ENCODE assay signal across 14 mouse cellular contexts in the genomic region with DNA sequence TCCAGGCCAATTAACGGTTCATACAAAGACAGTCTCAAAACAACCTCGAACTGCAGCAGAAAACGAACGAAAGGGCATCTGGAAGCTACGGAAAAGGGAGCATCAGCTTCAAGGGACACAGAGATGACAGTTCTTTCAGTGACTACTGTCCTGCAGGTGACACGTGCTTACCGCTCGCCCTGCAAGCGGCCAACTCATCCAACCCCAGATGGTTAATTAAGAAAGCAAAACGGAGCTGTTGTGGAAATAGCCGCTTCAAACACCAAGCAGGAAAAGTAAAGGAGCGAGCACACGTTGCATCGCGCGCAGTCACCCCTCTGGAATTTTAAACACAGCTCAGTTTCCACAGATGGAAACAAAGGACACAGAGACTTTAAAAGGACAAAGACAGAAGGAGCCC. TPM values are rescaled to one million over a fixed set of nuclear protein-coding genes. Genes with fewer than 3 reads are reported as not detected.
DNase-seq lines count a peak whose midpoint lies in the region; ATAC-seq and TF ChIP-seq lines count a peak whose summit lies in the region.
"Had no signal": no experiment of that assay in that cellular context is flagged by ENCODE, and none has a peak within 500 bp of the region (broad histone marks: within the 10 kb centered on the region; RNA-seq: fewer than 3 reads in every experiment).

No protein-coding gene starts in this region.

- no peak for DNase-seq in hindbrain, embryonic 11.5 days (ENCODE audit: low spot score)
- no peak for DNase-seq in hindbrain, embryonic 14.5 days (ENCODE audit: low spot score)
- DNase-seq in Muller cell, postnatal 12 days (ENCODE audit: inconsistent ontology term): peak; percentile 68
- no peak for DNase-seq in thymus, adult 18-20 months
- DNase-seq in lung, adult 2 months: no peak
- DNase-seq: gastrocnemius, postnatal 36 days; liver, postnatal 0 days; midbrain, embryonic 14.5 days; right cerebral cortex, postnatal 14 days had no signal

- H3K4me1 ChIP-seq in hindbrain, embryonic 11.5 days (replicated peaks; ENCODE audit: control insufficient read depth, insufficient read depth, low read length): peaks cover 7% of the 10 kb centered on the region
- H3K4me1 ChIP-seq in hindbrain, embryonic 14.5 days (replicated peaks; ENCODE audit: control insufficient read depth, insufficient read depth, low read length): peaks cover 15% of the 10 kb centered on the region
- no peaks in the 10 kb centered on the region; the same call in 1 of the 2 replicates for H3K4me1 ChIP-seq in cortical plate, adult 2 months (ENCODE audit: control insufficient read depth, insufficient read depth, low read length)
- peaks cover 7% of the 10 kb centered on the region; the same call in 1 of the 2 replicates for H3K4me1 ChIP-seq in lung, adult 2 months (ENCODE audit: control insufficient read depth, insufficient read depth, low read length)

- TF ChIP-seq CTCF in cortical plate, adult 2 months (IDR thresholded peaks at IDR 0.05; ENCODE audit: extremely low read depth, insufficient read depth, low read length): no peak
- no peak for TF ChIP-seq CTCF in lung, adult 2 months (IDR thresholded peaks at IDR 0.05; ENCODE audit: insufficient read depth, low read length)

- no peak overlapping the region for H3K4me2 ChIP-seq in hindbrain, embryonic 11.5 days (replicated peaks; ENCODE audit: low read depth, low read length)
- no peak overlapping the region for H3K4me2 ChIP-seq in hindbrain, embryonic 14.5 days (replicated peaks)
- H3K4me2 ChIP-seq: forebrain, embryonic 15.5 days; heart, embryonic 15.5 days; limb, embryonic 15.5 days had no signal

- no peak overlapping the region for H3K9ac ChIP-seq in hindbrain, embryonic 11.5 days (ENCODE audit: low read depth, low read length)
- H3K9ac ChIP-seq in hindbrain, embryonic 14.5 days: no peak overlapping the region
- H3K9ac ChIP-seq: forebrain, embryonic 15.5 days; heart, embryonic 15.5 days; limb, embryonic 15.5 days; liver, postnatal 0 days had no signal

- no peak for TF ChIP-seq POLR2A in cortical plate, adult 2 months (IDR thresholded peaks at IDR 0.05; ENCODE audit: extremely low read depth, insufficient read depth, low read length)
- no peak for TF ChIP-seq POLR2A in lung, adult 2 months (IDR thresholded peaks at IDR 0.05; ENCODE audit: borderline replicate concordance, extremely low read depth, low read depth, low read length)

- H3K27ac ChIP-seq in hindbrain, embryonic 11.5 days (ENCODE audit: low read depth, low read length): peak overlapping the region; percentile 17; the same call in 1 of the 2 replicates
- no peak overlapping the region for H3K27ac ChIP-seq in hindbrain, embryonic 14.5 days
- peak overlapping the region; percentile 88 for H3K27ac ChIP-seq in cortical plate, adult 2 months (ENCODE audit: insufficient read depth, low read length)
- peak overlapping the region; percentile 92 for H3K27ac ChIP-seq in macrophage
- H3K27ac ChIP-seq: forebrain, embryonic 15.5 days had no signal

- H3K27me3 ChIP-seq in hindbrain, embryonic 11.5 days (ENCODE audit: control insufficient read depth, insufficient read depth, low read length): no peaks in the 10 kb centered on the region
- H3K27me3 ChIP-seq in hindbrain, embryonic 14.5 days (ENCODE audit: control insufficient read depth, insufficient read depth, low read length): no peaks in the 10 kb centered on the region
- H3K27me3 ChIP-seq: forebrain, embryonic 15.5 days; heart, embryonic 15.5 days; limb, embryonic 15.5 days had no signal

- peaks cover 76% of the 10 kb centered on the region for H3K79me2 ChIP-seq in macrophage (ENCODE audit: inconsistent target)

- no peaks in the 10 kb centered on the region for H3K36me3 ChIP-seq in hindbrain, embryonic 11.5 days (ENCODE audit: control insufficient read depth, insufficient read depth, low read length)
- H3K36me3 ChIP-seq in hindbrain, embryonic 14.5 days (replicated peaks; ENCODE audit: control insufficient read depth, insufficient read depth): no peaks in the 10 kb centered on the region; the same call in none of the 2 replicates
- peaks cover 19% of the 10 kb centered on the region; the same call in 1 of the 2 replicates for H3K36me3 ChIP-seq in macrophage (ENCODE audit: inconsistent target)
- H3K36me3 ChIP-seq: forebrain, embryonic 15.5 days; heart, embryonic 15.5 days had no signal

- H3K4me3 ChIP-seq in hindbrain, embryonic 11.5 days (ENCODE audit: low read depth, low read length): no peak overlapping the region
- no peak overlapping the region for H3K4me3 ChIP-seq in hindbrain, embryonic 14.5 days (replicated peaks; ENCODE audit: low read length)
- H3K4me3 ChIP-seq in cortical plate, adult 2 months (ENCODE audit: insufficient read depth, low read length): no peak overlapping the region
- no peak overlapping the region for H3K4me3 ChIP-seq in macrophage (ENCODE audit: inconsistent target)
- no peak overlapping the region for H3K4me3 ChIP-seq in lung, adult 2 months (replicated peaks; ENCODE audit: extremely low read depth, low read depth, low read length)
- H3K4me3 ChIP-seq: forebrain, embryonic 15.5 days; heart, embryonic 15.5 days; limb, embryonic 15.5 days had no signal

- no peak for ATAC-seq in hindbrain, embryonic 11.5 days (ENCODE audit: low FRiP score)
- ATAC-seq in hindbrain, embryonic 14.5 days (ENCODE audit: low FRiP score): no peak
- ATAC-seq: forebrain, embryonic 15.5 days; liver, postnatal 0 days had no signal

- 77% methylated on average over 16 of the region's 16 CpGs for WGBS in hindbrain, embryonic 11.5 days
- 72% methylated on average over 16 of the region's 16 CpGs for WGBS in hindbrain, embryonic 14.5 days
- WGBS in macrophage (ENCODE audit: missing documents): 97% methylated on average over 16 of the region's 16 CpGs
- WGBS in lung, adult 2 months: 85% methylated on average over 16 of the region's 16 CpGs

- H3K9me3 ChIP-seq in hindbrain, embryonic 11.5 days (ENCODE audit: control insufficient read depth, low read length): no peaks in the 10 kb centered on the region
- H3K9me3 ChIP-seq in hindbrain, embryonic 14.5 days (ENCODE audit: control insufficient read depth, low read length): no peaks in the 10 kb centered on the region
- H3K9me3 ChIP-seq: forebrain, embryonic 15.5 days; heart, embryonic 15.5 days; limb, embryonic 15.5 days had no signal

RNA-seq across cellular contexts. Expression of gene Fnbp1, which starts 52.2 kb away (rescaled TPM):
- polyA plus RNA-seq in hindbrain, embryonic 11.5 days (2014; fragmentation: Nextera tagmentation; extraction: Ambion mirVana): 13.7 and 14.4 TPM in 2 replicates
- polyA plus RNA-seq in hindbrain, embryonic 14.5 days (2014; fragmentation: Nextera tagmentation; extraction: Ambion mirVana): 28.9 and 29.1 TPM in 2 replicates
- polyA plus RNA-seq in cortical plate, adult 2 months (2012; rRNA removed): 125 and 126 TPM in 2 replicates
- total RNA-seq in macrophage (2018; cell fraction: chromatin; rRNA removed): 100 to 1,000 TPM; 230 to 652 (median 349) TPM
- total RNA-seq in macrophage (2018; cell fraction: cytosol; rRNA removed): 10 to 100 TPM; 45.7 to 98.1 (median 65.6) TPM
- 100 to 1,000 TPM; 117 to 400 (median 216) TPM for total RNA-seq in macrophage (2018; cell fraction: nucleus; rRNA removed)
- 77.2 to 118 TPM (median 110 TPM) in 3 replicates for polyA plus RNA-seq in macrophage (2018)
- 39.9 and 47.4 TPM in 2 replicates for polyA plus RNA-seq in lung, adult 2 months (2012; rRNA removed)
